Mouse (Mus musculus): ENCODE data around the gene Tnfaip1. TPM values are rescaled to one million over a fixed set of nuclear protein-coding genes. Genes with fewer than 3 reads are reported as not detected.

Gene Tnfaip1
- polyA plus RNA-seq, 1 experiment from 2014 or later: 97.2 TPM

DNA sequence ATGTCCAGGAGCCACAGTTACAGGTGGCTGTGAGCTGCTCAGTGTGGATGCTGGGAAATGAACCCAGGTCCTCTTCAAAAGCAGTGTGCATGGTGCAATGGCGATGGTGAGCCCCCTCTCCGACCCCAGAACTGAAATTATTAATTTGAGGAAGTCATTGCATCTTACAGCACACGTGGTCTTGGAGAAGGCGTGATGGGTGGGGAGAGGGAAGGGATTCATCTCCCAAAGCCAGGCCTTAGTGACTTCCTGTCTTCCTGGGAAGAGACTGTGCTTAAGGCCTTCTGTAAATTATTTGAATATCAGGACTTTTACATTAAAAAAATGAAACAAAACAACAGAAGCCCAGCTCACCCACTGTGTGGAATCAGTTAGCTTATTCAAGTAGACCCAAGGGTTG, 19.9 kb upstream of the Tnfaip1 start:
- no peak overlapping the region for H3K4me3 ChIP-seq
- no peaks in the 10 kb centered on the region for H3K27me3 ChIP-seq (ENCODE audit: poor library complexity, severe bottlenecking)
- 80% methylated on average over 4 of the region's 4 CpGs for WGBS
- H3K9me3 ChIP-seq: peaks cover 5% of the 10 kb centered on the region; the same call in 1 of the 2 replicates
- peaks cover 18% of the 10 kb centered on the region for H3K4me1 ChIP-seq
- DNase-seq (ENCODE audit: extremely low spot score, low spot score): no peak
- no peak overlapping the region for H3K27ac ChIP-seq
- H3K36me3 ChIP-seq (replicated peaks): no peaks in the 10 kb centered on the region

GRCm38 (mm10) chr11:78555623-78556022, 19.5 kb upstream of the Tnfaip1 start:
- 86% methylated on average over 3 of the region's 3 CpGs for WGBS
- Histone ChIP-seq H3K27me3 (ENCODE audit: poor library complexity, severe bottlenecking) (no peaks in the 10 kb centered on the region), H3K9me3 (peaks cover 5% of the 10 kb centered on the region; the same call in 1 of the 2 replicates), H3K4me1 (peaks cover 22% of the 10 kb centered on the region), H3K27ac (no peak overlapping the region), H3K4me3 (no peak overlapping the region), H3K36me3 (replicated peaks) (no peaks in the 10 kb centered on the region)
- DNase-seq (ENCODE audit: extremely low spot score, low spot score): no peak

DNA sequence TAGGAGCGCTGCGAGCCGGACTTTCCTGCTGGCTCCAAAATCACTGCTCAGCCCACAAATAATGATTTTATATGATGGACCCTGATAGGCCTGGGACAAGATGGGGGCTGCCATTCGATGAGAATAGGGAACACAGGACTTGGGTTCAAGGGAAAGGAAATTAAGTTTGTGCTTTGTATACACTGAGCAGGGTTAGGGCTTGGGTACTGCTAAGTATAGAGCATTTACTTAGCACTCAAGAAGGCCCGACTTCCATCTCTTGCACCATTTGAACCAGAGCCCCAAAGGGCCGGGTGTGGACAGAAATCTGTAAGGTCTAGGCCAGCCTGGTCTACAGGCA, 14.9 kb upstream of the Tnfaip1 start:
- H3K4me3 ChIP-seq: peak overlapping the region; percentile 76
- peak overlapping the region; percentile 92 for H3K27ac ChIP-seq
- peaks cover 10% of the 10 kb centered on the region for H3K36me3 ChIP-seq (replicated peaks)
- no peaks in the 10 kb centered on the region for H3K27me3 ChIP-seq (ENCODE audit: poor library complexity, severe bottlenecking)
- WGBS: 33% methylated on average over 6 of the region's 6 CpGs
- peaks cover 5% of the 10 kb centered on the region; the same call in 1 of the 2 replicates for H3K9me3 ChIP-seq
- peaks cover 33% of the 10 kb centered on the region for H3K4me1 ChIP-seq
- no peak for DNase-seq (ENCODE audit: extremely low spot score, low spot score)

GRCm38 (mm10) chr11:78550168-78551058, 14.3 kb upstream of the Tnfaip1 start, which contains the start of gene Tmem97:
Gene Tmem97, minus strand, starts transcription at chr11:78550777.
- H3K4me1 ChIP-seq: peaks cover 35% of the 10 kb centered on the region
- H3K36me3 ChIP-seq (replicated peaks): peaks cover 14% of the 10 kb centered on the region
- H3K27me3 ChIP-seq (ENCODE audit: poor library complexity, severe bottlenecking): no peaks in the 10 kb centered on the region
- peak within 1 kb of the TSS; percentile 76 for H3K4me3 ChIP-seq
- H3K27ac ChIP-seq: peak within 1 kb of the TSS; percentile 92
- DNase-seq (ENCODE audit: extremely low spot score, low spot score): peak; percentile 97
- H3K9me3 ChIP-seq: peaks cover 5% of the 10 kb centered on the region; the same call in 1 of the 2 replicates
- WGBS: under 1% methylated on average over 60 of the region's 60 CpGs

DNA sequence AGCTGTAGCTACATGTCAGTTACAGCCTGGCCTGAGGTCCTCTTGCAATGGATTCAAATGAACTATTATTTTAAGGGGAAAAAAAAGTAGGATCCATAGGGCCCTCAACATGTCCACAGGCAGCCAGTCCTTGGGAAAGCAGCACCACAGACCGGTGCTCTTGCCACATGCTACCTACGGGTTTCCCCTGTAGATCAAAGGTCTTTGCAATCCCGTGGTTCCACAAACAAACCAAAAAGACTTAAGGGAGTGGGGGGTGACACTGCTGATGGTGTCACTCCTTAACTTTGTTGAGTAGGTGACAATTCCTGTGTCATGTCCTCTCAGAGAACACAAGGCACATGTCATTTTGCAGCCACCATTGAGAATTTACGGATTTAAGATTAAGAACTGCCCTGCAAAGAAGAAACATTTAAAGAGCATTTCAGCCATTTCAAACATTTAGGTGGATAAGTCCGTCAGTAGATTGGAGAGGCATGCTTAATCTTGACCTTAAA, 13.4 kb upstream of the Tnfaip1 start:
- H3K9me3 ChIP-seq: peaks cover 5% of the 10 kb centered on the region; the same call in 1 of the 2 replicates
- H3K27ac ChIP-seq: peak overlapping the region; percentile 92

DNA sequence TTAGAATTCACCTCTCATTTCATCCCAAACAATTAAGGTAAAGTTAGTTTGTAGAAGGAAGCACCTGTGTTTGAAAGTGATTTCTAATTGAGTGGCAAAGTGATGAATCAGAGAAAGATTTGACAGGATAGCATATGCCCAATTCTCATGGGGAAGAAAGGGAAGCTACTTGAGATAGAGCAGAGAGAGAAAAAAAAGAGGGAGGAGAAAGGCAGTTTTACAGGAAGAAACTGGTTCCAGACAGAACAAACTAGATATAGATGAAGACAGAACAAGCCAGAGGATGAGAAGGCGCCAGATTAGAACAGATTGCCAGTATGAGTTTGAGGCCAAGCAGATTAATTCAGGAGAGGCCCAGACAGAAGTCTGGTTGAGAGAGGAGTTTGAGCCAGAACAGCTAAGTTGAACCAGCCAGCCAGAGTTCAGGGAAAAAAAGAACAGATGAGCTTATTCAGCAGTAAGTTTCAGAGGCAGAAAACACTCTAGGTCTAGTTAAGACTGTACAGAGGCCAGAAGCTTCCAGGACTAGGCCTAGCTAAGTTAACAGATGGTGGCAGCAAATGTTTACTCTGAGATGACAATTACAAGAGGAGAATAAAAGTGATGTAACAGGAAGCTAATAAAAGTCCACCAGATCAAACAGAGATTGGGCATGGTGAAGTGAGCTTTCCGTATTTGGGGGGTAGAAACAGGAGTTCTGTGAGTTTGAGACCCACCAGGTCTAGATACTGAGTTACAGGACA, 11.8 kb upstream of the Tnfaip1 start:
- peaks cover 40% of the 10 kb centered on the region for H3K4me1 ChIP-seq
- no peak for DNase-seq (ENCODE audit: extremely low spot score, low spot score)
- H3K27me3 ChIP-seq (ENCODE audit: poor library complexity, severe bottlenecking): no peaks in the 10 kb centered on the region
- peaks cover 40% of the 10 kb centered on the region for H3K36me3 ChIP-seq (replicated peaks)
- 86% methylated on average over 2 of the region's 2 CpGs for WGBS
- no peaks in the 10 kb centered on the region for H3K9me3 ChIP-seq
- H3K4me3 ChIP-seq: peak overlapping the region; percentile 76; the same call in 1 of the 2 replicates
- H3K27ac ChIP-seq: no peak overlapping the region

More for the DNA sequence above, 13.4 kb upstream of the Tnfaip1 start:
- 21% methylated on average over 5 of the region's 5 CpGs for WGBS
- DNase-seq (ENCODE audit: extremely low spot score, low spot score): no peak
- Histone ChIP-seq H3K36me3 (replicated peaks) (peaks cover 23% of the 10 kb centered on the region), H3K4me1 (peaks cover 40% of the 10 kb centered on the region), H3K4me3 (peak overlapping the region; percentile 76), H3K27me3 (ENCODE audit: poor library complexity, severe bottlenecking) (no peaks in the 10 kb centered on the region)

DNA sequence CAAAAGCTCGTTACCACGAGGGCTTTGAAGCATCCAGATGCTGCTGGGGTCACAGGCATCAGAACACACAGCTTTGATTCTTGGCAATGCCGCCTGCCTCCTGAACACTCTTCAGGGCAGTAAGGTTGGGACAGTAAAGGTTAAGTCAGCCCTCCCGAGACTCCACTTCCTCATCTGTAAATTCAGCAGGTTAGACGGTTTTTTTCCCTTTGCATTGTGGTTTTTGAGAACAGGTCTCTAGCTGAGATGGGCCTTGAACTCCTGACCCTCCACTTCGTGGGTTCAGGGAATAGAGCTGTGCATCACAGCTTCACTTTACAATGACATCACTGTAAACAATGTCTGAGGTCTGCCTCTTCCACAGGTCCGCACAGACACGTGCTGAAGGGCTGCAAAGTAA, 9.0 kb upstream of the Tnfaip1 start:
- no peaks in the 10 kb centered on the region for H3K9me3 ChIP-seq
- no peak for DNase-seq (ENCODE audit: extremely low spot score, low spot score)
- WGBS: 80% methylated on average over 8 of the region's 8 CpGs
- peaks cover 66% of the 10 kb centered on the region for H3K36me3 ChIP-seq (replicated peaks)
- no peak overlapping the region for H3K27ac ChIP-seq
- no peak overlapping the region for H3K4me3 ChIP-seq
- H3K27me3 ChIP-seq (ENCODE audit: poor library complexity, severe bottlenecking): no peaks in the 10 kb centered on the region
- peaks cover 32% of the 10 kb centered on the region for H3K4me1 ChIP-seq

DNA sequence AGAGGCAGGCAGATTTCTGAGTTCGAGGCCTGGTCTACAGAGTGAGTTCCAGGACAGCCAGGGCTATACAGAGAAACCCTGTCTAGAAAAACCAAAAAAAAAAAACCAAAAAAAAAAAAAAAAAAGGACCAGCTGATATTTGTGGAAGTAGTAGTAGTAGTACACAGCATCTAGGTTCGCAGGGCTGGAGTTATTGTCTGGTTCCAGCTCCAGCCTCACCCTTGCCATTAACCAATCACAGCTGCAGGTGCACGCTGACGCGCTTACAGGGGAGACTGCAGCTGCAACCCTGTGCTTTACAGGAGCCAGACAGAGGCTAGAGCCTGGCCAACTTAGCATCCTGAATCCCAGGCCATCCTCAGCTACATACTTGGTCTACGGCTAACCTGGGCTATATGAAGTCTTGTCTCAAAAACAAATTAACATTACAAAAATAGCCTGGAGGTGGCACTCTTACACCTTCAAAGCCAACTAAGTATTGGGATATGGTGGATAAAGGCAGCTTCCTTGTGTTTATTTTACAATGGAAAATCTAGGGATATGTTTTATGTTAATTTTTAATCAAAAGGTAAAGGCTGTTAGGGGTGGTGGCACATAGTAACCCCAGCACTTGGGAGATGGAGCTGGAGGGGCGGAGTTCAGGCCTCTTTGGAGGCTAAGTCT, 8.4 kb upstream of the Tnfaip1 start:
- Histone ChIP-seq H3K27ac (no peak overlapping the region), H3K27me3 (ENCODE audit: poor library complexity, severe bottlenecking) (no peaks in the 10 kb centered on the region), H3K4me1 (peaks cover 28% of the 10 kb centered on the region), H3K36me3 (replicated peaks) (peaks cover 72% of the 10 kb centered on the region), H3K9me3 (no peaks in the 10 kb centered on the region), H3K4me3 (no peak overlapping the region)
- no peak for DNase-seq (ENCODE audit: extremely low spot score, low spot score)
- 94% methylated on average over 7 of the region's 7 CpGs for WGBS

DNA sequence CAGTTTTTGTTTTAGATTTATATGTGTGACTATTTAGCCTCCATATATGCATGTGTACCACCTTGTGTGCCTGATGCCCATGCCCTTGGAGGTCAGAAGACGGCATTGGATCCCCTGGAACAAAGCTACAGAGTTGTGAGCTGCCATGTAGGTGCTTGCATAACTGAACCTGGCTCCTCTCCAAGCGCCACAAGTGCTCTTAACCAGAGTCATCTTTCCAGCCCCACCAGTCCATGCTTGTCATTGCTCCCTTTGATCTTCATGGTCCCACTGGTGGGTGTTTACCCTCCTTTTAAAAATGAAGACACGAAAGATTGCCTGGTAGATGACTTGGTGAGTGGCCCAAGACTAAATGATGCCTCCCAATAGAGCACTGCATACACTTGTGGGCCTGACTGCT, 4.2 kb upstream of the Tnfaip1 start:
- no peak overlapping the region for H3K4me3 ChIP-seq
- DNase-seq (ENCODE audit: extremely low spot score, low spot score): no peak
- WGBS: 87% methylated on average over 3 of the region's 3 CpGs
- no peaks in the 10 kb centered on the region for H3K27me3 ChIP-seq (ENCODE audit: poor library complexity, severe bottlenecking)
- H3K27ac ChIP-seq: no peak overlapping the region
- peaks cover 70% of the 10 kb centered on the region for H3K36me3 ChIP-seq (replicated peaks)
- peaks cover 20% of the 10 kb centered on the region for H3K4me1 ChIP-seq
- H3K9me3 ChIP-seq: no peaks in the 10 kb centered on the region

DNA sequence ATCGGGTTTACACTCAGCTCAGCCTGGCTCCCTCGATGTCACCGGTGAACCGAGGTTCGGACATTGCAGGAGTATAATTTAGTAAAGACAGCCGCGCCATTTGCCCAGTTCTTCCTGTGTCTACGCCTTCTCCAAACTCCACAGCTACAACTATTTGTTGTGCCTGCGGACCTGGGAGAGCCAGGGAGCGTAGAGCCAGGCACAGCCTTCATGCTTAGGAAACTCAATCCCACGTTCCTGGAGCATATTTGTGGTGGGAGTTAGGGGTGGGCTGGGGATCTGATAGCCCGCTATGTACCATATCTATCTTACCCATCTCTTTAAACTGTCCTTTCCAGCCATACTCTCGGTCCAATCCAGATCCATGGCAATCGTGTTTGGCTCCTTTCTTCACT, 555 bp upstream of the Tnfaip1 start:
- Histone ChIP-seq H3K27me3 (ENCODE audit: poor library complexity, severe bottlenecking) (no peaks in the 10 kb centered on the region), H3K9me3 (no peaks in the 10 kb centered on the region), H3K4me3 (peak overlapping the region; percentile 89), H3K36me3 (replicated peaks) (peaks cover 53% of the 10 kb centered on the region), H3K27ac (peak overlapping the region; percentile 93), H3K4me1 (peaks cover 27% of the 10 kb centered on the region)
- DNase-seq (ENCODE audit: extremely low spot score, low spot score): no peak
- 5% methylated on average over 14 of the region's 14 CpGs for WGBS

- peaks cover 54% of the 10 kb centered on the region for H3K36me3 ChIP-seq (replicated peaks)
- H3K9me3 ChIP-seq: no peaks in the 10 kb centered on the region
- under 1% methylated on average over 23 of the region's 23 CpGs for WGBS
- peaks cover 27% of the 10 kb centered on the region for H3K4me1 ChIP-seq
- peak overlapping the region; percentile 89 for H3K4me3 ChIP-seq
- no peaks in the 10 kb centered on the region for H3K27me3 ChIP-seq (ENCODE audit: poor library complexity, severe bottlenecking)
- H3K27ac ChIP-seq: peak overlapping the region; percentile 93
- peak; percentile 37 for DNase-seq (ENCODE audit: extremely low spot score, low spot score)
These were observed 604 bp downstream of the Tnfaip1 start for GRCm38 (mm10) chr11:78535376-78536079.

DNA sequence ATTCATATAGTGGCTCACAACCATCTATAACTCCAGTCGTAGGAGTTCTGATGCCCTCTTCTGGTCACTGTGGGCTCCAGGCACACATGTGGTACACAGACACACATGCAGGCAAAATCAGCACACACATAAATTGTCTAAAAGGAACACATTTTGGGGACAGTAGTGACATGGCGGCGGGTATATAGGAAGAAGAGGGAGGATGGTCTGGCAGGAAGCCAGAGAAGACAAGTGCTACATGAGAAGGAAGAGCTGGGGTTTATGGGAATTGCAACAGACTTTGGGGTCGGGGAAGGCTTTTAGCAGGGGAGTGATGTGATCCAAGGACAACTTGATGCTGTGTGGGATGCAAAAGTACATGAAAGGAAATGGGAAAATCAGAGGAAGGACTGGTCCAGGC, 1.6 kb downstream of the Tnfaip1 start:
- Histone ChIP-seq H3K27me3 (ENCODE audit: poor library complexity, severe bottlenecking) (no peaks in the 10 kb centered on the region), H3K36me3 (replicated peaks) (peaks cover 54% of the 10 kb centered on the region), H3K27ac (no peak overlapping the region), H3K4me1 (peaks cover 27% of the 10 kb centered on the region), H3K4me3 (peak overlapping the region; percentile 89), H3K9me3 (no peaks in the 10 kb centered on the region)
- no peak for DNase-seq (ENCODE audit: extremely low spot score, low spot score)
- 96% methylated on average over 4 of the region's 4 CpGs for WGBS
